Mouse (Mus musculus): ENCODE measurements around the gene Mfap5. TPM values are rescaled to one million over a fixed set of nuclear protein-coding genes. Genes with fewer than 3 reads are reported as not detected.

Gene Mfap5
- total RNA-seq, 1 experiment = 8.7 TPM

- H3K4me3 ChIP-seq (ENCODE audit: insufficient read depth in 1 of 2, low read depth in 1 of 2, low read length in 2 of 2, poor library complexity in 1 of 2, severe bottlenecking in 1 of 2) = peak overlapping the region; percentile 85 to 100
These were observed 19.1 kb upstream of the Mfap5 start for GRCm38 (mm10) chr6:122486297-122487117.

GRCm38 (mm10) chr6:122490929-122491512 lies 14.6 kb upstream of the Mfap5 start:
- H3K9me3 ChIP-seq (ENCODE audit: control insufficient read depth, insufficient read depth, low read depth, low read length) = no peaks in the 10 kb centered on the region
- no peak for DNase-seq (ENCODE audit: low read depth, low spot score)
- no peaks in the 10 kb centered on the region for H3K36me3 ChIP-seq (ENCODE audit: control insufficient read depth, insufficient read depth, low read length, poor library complexity, severe bottlenecking)
- H3K4me3 ChIP-seq (ENCODE audit: insufficient read depth in 1 of 2, low read depth in 1 of 2, low read length in 2 of 2, poor library complexity in 1 of 2, severe bottlenecking in 1 of 2) = peak overlapping the region in 1 of 2 experiments; percentile 29; a peak in 2 of 4 replicates
- H3K27ac ChIP-seq (ENCODE audit: insufficient read depth, low read depth, low read length, poor library complexity, severe bottlenecking) = no peak overlapping the region
- peaks cover 12 to 20% of the 10 kb centered on the region in 2 experiments; a peak in 3 of 4 replicates for H3K4me1 ChIP-seq (ENCODE audit: control insufficient read depth in 2 of 2, insufficient read depth in 2 of 2, low read length in 2 of 2, poor library complexity in 1 of 2)
- TF ChIP-seq MAFK (IDR thresholded peaks at IDR 0.05; ENCODE audit: insufficient read depth, low read depth, low read length) = no peak
- no peak for TF ChIP-seq HCFC1 (IDR thresholded peaks at IDR 0.05; ENCODE audit: borderline replicate concordance, insufficient read depth, low read length)
- no peak for TF ChIP-seq ZC3H11A (IDR thresholded peaks at IDR 0.05; ENCODE audit: borderline replicate concordance, low read depth, low read length)
- no peak for TF ChIP-seq ZNF384 (IDR thresholded peaks at IDR 0.05; ENCODE audit: low read depth, low read length)
- no peak for TF ChIP-seq CHD2 (IDR thresholded peaks at IDR 0.05; ENCODE audit: low read depth, low read length)
- H3K9ac ChIP-seq (ENCODE audit: insufficient read depth, low read depth, low read length, poor library complexity, severe bottlenecking) = 0 out of 2 replicates have a peak overlapping the region, but pooled peaks have one; percentile 28
- in situ Hi-C loops (cut with MboI; ENCODE audit: low sequenced_read_pairs in 2 of 2, unreplicated experiment in 2 of 2) = loop anchor here in 1 of 2 experiments (25.0 kb wide), 1 partner anchor 96 kb away; no protein-coding TSS in a partner anchor

More at GRCm38 (mm10) chr6:122486297-122487117, 19.1 kb upstream of the Mfap5 start:
- Histone ChIP-seq H3K4me1 (ENCODE audit: control insufficient read depth in 2 of 2, insufficient read depth in 2 of 2, low read length in 2 of 2, poor library complexity in 1 of 2) (peaks cover 3 to 12% of the 10 kb centered on the region in 2 experiments), H3K9ac (ENCODE audit: insufficient read depth, low read depth, low read length, poor library complexity, severe bottlenecking) (peak overlapping the region; percentile 93), H3K27ac (ENCODE audit: insufficient read depth, low read depth, low read length, poor library complexity, severe bottlenecking) (peak overlapping the region; percentile 78; the same call in 1 of the 2 replicates), H3K36me3 (ENCODE audit: control insufficient read depth, insufficient read depth, low read length, poor library complexity, severe bottlenecking) (no peaks in the 10 kb centered on the region), H3K9me3 (ENCODE audit: control insufficient read depth, insufficient read depth, low read depth, low read length) (no peaks in the 10 kb centered on the region)
- TF ChIP-seq ZNF384 (IDR thresholded peaks at IDR 0.05; ENCODE audit: low read depth, low read length) = no peak
- TF ChIP-seq CHD2 (IDR thresholded peaks at IDR 0.05; ENCODE audit: low read depth, low read length) = peak; percentile 82
- peak; percentile 43; the same call in 1 of the 2 replicates for TF ChIP-seq HCFC1 (IDR thresholded peaks at IDR 0.05; ENCODE audit: borderline replicate concordance, insufficient read depth, low read length)
- TF ChIP-seq ZC3H11A (IDR thresholded peaks at IDR 0.05; ENCODE audit: borderline replicate concordance, low read depth, low read length) = no peak
- TF ChIP-seq MAFK (IDR thresholded peaks at IDR 0.05; ENCODE audit: insufficient read depth, low read depth, low read length) = no peak
- no peak for DNase-seq (ENCODE audit: low read depth, low spot score)
- in situ Hi-C loops (cut with MboI; ENCODE audit: low sequenced_read_pairs in 2 of 2, unreplicated experiment in 2 of 2) = loop anchor here in 1 of 2 experiments (25.0 kb wide), 1 partner anchor 101 kb away; no protein-coding TSS in a partner anchor

GRCm38 (mm10) chr6:122491557-122491956 lies 14.1 kb upstream of the Mfap5 start:
- peak; percentile 99 for DNase-seq (ENCODE audit: low read depth, low spot score)
- Histone ChIP-seq H3K9me3 (ENCODE audit: control insufficient read depth, insufficient read depth, low read depth, low read length) (no peaks in the 10 kb centered on the region), H3K27ac (ENCODE audit: insufficient read depth, low read depth, low read length, poor library complexity, severe bottlenecking) (no peak overlapping the region), H3K4me3 (ENCODE audit: insufficient read depth in 1 of 2, low read depth in 1 of 2, low read length in 2 of 2, poor library complexity in 1 of 2, severe bottlenecking in 1 of 2) (peak overlapping the region; percentile 42 to 61), H3K4me1 (ENCODE audit: control insufficient read depth in 2 of 2, insufficient read depth in 2 of 2, low read length in 2 of 2, poor library complexity in 1 of 2) (peaks cover 12 to 23% of the 10 kb centered on the region in 2 experiments), H3K9ac (ENCODE audit: insufficient read depth, low read depth, low read length, poor library complexity, severe bottlenecking) (no peak overlapping the region), H3K36me3 (ENCODE audit: control insufficient read depth, insufficient read depth, low read length, poor library complexity, severe bottlenecking) (no peaks in the 10 kb centered on the region)
- in situ Hi-C loops (cut with MboI; ENCODE audit: low sequenced_read_pairs in 2 of 2, unreplicated experiment in 2 of 2) = loop anchor here in 1 of 2 experiments (25.0 kb wide), 1 partner anchor 96 kb away; no protein-coding TSS in a partner anchor
- TF ChIP-seq CHD2 (IDR thresholded peaks at IDR 0.05; ENCODE audit: low read depth, low read length) (no peak; the same call in 1 of the 2 replicates), ZNF384 (IDR thresholded peaks at IDR 0.05; ENCODE audit: low read depth, low read length) (peak; percentile 83), MAFK (IDR thresholded peaks at IDR 0.05; ENCODE audit: insufficient read depth, low read depth, low read length) (peak; percentile 74)

- TF ChIP-seq ZC3H11A (IDR thresholded peaks at IDR 0.05; ENCODE audit: borderline replicate concordance, low read depth, low read length) (no peak), HCFC1 (IDR thresholded peaks at IDR 0.05; ENCODE audit: borderline replicate concordance, insufficient read depth, low read length) (no peak), MAFK (IDR thresholded peaks at IDR 0.05; ENCODE audit: insufficient read depth, low read depth, low read length) (no peak), ZNF384 (IDR thresholded peaks at IDR 0.05; ENCODE audit: low read depth, low read length) (no peak), CHD2 (IDR thresholded peaks at IDR 0.05; ENCODE audit: low read depth, low read length) (no peak)
- H3K36me3 ChIP-seq (ENCODE audit: control insufficient read depth, insufficient read depth, low read length, poor library complexity, severe bottlenecking) = no peaks in the 10 kb centered on the region
- in situ Hi-C loops (cut with MboI; ENCODE audit: low sequenced_read_pairs in 2 of 2, unreplicated experiment in 2 of 2) = loop anchor here in 1 of 2 experiments (25.0 kb wide), 1 partner anchor 95 kb away; no protein-coding TSS in a partner anchor
- DNase-seq (ENCODE audit: low read depth, low spot score) = no peak
- peaks cover 12 to 19% of the 10 kb centered on the region in 2 experiments for H3K4me1 ChIP-seq (ENCODE audit: control insufficient read depth in 2 of 2, insufficient read depth in 2 of 2, low read length in 2 of 2, poor library complexity in 1 of 2)
- no peaks in the 10 kb centered on the region for H3K9me3 ChIP-seq (ENCODE audit: control insufficient read depth, insufficient read depth, low read depth, low read length)
- H3K4me3 ChIP-seq (ENCODE audit: insufficient read depth in 1 of 2, low read depth in 1 of 2, low read length in 2 of 2, poor library complexity in 1 of 2, severe bottlenecking in 1 of 2) = peak overlapping the region in 1 of 2 experiments; percentile 61; a peak in 2 of 4 replicates
- no peak overlapping the region for H3K9ac ChIP-seq (ENCODE audit: insufficient read depth, low read depth, low read length, poor library complexity, severe bottlenecking)
- no peak overlapping the region; the same call in 1 of the 2 replicates for H3K27ac ChIP-seq (ENCODE audit: insufficient read depth, low read depth, low read length, poor library complexity, severe bottlenecking)
These were observed 13.2 kb upstream of the Mfap5 start for GRCm38 (mm10) chr6:122492479-122492878.
